Mouse (Mus musculus): ENCODE measurements at regions not wholly inside any gene's neighbourhood (a gene's known extent, or its start where the extent isn't known, plus 50 kb on each side); places are given as distances from the start of the nearest gene placed in this dataset.
"Not testable (repeated sequence)": the region's sequence is repeated elsewhere in the genome, so short reads cannot be mapped to it uniquely, and the experiment has no call there.

DNA sequence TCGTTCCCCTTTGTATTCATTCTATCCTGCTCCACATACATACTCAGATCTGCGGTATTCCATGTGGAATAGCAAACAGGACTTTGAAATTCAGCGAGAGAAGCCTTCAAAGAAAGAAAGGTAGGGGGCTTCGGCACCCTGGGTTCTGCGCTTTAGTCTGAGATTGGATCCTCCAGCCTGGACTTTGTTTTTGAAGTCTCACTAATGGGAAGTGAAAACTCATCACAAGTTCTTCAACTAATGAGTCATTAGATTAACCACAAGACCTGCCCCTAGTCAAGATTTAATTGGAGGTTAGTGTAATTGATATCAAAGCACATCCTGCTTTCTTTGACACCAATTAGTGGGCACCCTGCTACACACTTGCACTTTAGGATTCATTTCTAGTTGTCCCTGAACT lies 492.5 kb upstream of the Zfp960 start:
- DNase-seq (ENCODE audit: low spot score), result no peak

DNA sequence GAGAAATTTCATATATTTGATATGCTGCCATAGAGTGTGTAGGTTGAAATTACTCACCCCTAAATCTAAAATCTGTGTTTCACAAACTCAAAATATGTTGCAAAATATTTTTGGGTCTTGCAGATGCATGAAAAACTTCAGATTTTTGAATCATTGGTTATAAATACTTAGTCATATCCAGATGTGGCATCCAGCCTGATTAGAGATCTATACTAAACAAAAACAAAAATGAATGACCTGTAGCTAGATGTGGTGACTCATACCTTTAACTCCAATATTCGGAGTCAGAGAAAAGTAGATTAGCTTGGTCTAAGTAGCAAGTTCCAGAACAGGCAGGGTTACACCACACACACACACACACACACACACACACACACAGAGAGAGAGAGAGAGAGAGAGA lies 475.1 kb upstream of the Zfp960 start:
- DNase-seq (ENCODE audit: low spot score), result no peak

- DNase-seq (ENCODE audit: low spot score), result no peak
These were observed 464.2 kb upstream of the Zfp960 start for GRCm38 (mm10) chr17:16599671-16600070.

- no peak for DNase-seq (ENCODE audit: low spot score)
These were observed 451.4 kb upstream of the Zfp960 start for GRCm38 (mm10) chr17:16612405-16612979.

- no peak for DNase-seq (ENCODE audit: low spot score)
These were observed 441.9 kb upstream of the Zfp960 start for GRCm38 (mm10) chr17:16621931-16622556.

DNA sequence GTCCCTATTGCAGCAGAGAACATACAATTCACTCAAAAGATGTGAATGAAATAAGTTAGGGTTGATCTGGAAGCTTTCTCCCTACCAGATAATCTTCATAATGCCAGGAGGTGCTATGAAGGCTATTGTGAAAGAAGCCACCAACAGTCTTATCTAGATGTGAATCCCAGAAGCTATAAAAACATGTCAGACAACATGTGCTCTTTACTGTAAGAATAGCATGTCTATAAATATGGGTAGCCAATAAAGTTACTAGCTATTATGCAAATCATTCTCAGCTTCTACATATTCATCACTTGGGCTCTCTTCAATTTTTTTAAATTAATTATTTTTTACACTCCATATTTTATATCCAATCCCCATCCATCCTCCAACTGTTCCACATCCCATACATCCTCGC lies 434.1 kb upstream of the Zfp960 start:
- DNase-seq (ENCODE audit: low spot score), result no peak

- no peak for DNase-seq (ENCODE audit: low spot score)
These were observed 430.5 kb upstream of the Zfp960 start for GRCm38 (mm10) chr17:16633426-16633825.

- no peak for DNase-seq (ENCODE audit: low spot score)
These were observed 426.4 kb upstream of the Zfp960 start for GRCm38 (mm10) chr17:16637463-16637862.

DNA sequence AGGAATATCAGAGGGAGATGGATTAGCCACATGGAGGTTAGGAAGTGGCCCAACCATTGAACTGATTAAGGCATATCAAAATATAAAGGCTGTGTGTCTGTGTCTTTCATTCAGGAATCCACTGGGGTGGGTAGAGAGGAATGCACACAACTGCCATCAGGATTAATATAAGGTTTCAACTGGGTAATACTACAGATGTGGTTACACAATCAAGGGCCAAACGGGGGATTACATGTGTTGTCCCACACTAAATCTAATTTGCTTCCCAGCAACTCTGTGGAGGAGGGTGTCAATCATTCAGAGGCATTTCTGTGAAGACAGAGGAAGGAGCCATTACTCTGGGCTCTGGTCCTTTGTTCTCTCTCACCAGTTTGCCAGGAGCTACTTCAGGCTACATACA lies 416.0 kb upstream of the Zfp960 start:
- no peak for DNase-seq (ENCODE audit: low spot score)

- DNase-seq (ENCODE audit: low spot score), result no peak
These were observed 398.7 kb upstream of the Zfp960 start for GRCm38 (mm10) chr17:16665253-16665652.

DNA sequence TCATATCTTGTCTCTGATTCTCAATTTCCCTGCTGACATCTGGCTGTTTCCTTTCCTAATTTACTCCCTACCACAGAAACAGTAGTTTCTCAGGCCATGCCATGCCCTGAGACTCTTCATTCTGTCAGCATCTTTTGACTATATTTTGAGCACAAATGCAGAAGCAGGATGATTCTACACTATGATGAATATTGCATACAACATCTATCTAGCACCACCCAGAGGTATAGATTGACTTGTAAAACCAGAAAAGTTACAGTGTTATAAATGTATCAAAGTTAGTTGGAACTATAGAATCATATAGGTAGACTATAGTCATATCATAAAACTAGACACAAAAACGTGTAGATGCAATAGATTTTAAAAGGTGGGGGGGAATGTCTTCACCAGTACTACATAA lies 396.3 kb upstream of the Zfp960 start:
- no peak for DNase-seq (ENCODE audit: low spot score)

GRCm38 (mm10) chr17:16704199-16704598 lies 359.7 kb upstream of the Zfp960 start:
- no peak for DNase-seq (ENCODE audit: low spot score)

DNA sequence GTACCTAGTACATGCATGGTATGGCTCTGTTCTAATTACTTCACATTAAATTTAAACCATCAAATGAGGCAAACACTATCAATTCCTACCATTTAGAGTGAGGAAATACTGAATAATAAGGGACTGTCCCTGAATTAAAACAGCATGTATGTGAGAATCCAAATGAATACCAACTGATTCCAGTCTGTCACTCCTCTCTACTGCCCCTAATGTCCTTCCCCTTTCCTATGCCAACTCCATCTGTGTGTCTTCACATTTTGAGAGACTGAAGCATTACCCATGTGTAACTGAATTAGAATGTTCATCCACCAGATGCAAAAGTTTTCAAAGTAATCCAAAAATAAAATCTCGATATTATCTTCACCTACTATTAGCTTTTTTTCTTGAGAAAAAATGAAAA lies 358.0 kb upstream of the Zfp960 start:
- no peak for DNase-seq (ENCODE audit: low spot score)

DNA sequence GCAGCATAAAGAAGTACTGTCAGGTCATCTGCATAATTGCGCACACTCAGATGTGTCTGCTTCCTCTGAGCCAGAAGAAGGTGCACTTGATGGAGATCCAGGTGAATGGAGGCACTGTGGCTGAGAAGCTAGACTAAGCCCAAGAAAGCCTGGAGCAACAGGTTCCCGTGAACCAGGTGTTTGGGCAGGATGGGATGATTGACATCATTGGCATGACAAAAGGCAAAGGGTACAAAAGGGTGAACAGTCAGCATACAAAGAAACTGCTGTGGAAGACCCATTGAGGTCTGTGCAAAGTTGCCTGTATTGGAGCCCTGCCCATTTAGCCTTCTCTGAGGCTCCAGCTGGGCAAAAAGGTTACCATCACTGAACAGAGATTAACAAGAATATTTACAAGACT lies 337.0 kb upstream of the Zfp960 start:
- DNase-seq (ENCODE audit: low spot score), result no peak

DNA sequence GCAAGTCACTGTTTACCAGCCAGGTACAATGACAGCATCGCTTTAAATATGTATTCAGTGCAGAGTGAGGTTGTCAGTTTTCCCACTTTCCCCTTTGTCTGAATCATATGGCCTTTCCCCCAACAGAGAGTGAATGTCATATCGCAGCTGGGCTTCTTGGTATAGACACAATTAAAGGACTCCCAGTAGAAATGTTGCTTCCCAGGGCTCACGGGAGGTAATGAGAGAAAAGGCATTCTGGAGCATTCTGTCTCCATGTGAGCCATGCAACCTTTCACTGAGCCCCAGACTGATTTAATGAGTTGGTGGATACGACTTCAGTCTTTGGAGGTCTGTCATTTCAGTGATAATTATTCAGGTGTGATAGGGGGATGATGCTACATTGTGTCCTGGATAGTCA lies 310.8 kb upstream of the Zfp960 start:
- DNase-seq (ENCODE audit: low spot score), result no peak

GRCm38 (mm10) chr17:16770587-16770986 lies 293.3 kb upstream of the Zfp960 start:
- DNase-seq (ENCODE audit: low spot score), result not testable (repeated sequence)

DNA sequence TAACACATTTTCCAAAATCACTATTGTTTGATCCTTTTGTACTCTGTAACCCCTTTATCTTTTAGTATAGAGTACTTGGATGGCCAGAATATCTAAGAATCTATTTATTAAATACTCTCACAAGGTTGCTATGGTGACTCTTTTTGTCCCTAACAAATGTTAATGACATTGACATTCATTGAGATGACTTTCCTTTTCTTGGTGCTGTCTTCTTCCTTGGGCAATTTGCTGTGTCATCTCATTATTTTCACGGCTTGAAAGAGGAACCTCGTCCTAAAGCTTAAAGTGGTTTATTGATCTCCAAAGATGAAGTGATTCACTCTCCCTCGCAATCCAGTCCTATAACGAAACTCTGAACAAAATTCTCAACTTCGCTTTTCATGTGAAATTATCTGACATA lies 265.6 kb upstream of the Zfp960 start:
- no peak for DNase-seq (ENCODE audit: low spot score)

GRCm38 (mm10) chr17:16804986-16805385 lies 258.9 kb upstream of the Zfp960 start:
- DNase-seq (ENCODE audit: low spot score), result no peak

DNA sequence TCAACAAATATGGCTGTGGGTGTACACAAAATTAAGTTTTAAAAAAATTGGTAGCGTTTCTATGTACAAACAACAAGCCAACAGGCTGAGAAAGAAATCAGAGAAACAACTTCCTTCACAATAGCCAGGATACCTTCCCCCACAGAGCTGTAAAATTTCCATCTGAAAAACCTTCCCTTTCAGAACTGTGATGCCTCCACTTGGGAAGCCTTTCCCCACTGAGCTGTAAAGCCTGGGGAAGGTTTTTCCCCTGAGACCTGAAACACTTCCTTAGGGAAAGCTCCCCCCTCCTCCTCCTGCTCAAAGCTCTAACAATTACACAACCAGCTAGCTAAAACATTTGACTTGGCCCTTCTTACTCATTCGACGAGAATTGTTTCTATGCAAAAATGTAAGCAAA lies 245.5 kb upstream of the Zfp960 start:
- DNase-seq (ENCODE audit: low spot score), result no peak

- no peak for DNase-seq (ENCODE audit: low spot score)
These were observed 242.2 kb upstream of the Zfp960 start for GRCm38 (mm10) chr17:16821716-16822115.

DNA sequence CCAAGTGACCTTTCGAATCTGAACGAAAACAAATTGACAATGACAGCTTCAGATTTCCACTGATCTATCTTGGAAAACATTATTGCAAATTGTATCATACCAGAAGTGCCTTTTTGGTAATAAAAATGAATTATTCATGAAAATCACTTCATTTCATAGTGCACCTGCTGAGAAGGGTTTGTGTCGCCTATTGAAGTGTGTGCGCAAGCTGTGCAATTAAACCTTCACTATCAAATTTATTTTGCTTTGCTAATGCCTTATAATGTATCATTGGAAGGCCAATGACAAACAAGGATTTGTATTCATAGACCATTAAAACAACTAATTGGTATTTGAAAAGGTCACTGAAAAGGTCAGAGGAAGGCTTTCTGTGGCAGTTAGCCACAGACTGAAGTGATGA lies 224.8 kb upstream of the Zfp960 start:
- DNase-seq (ENCODE audit: low spot score), result no peak

GRCm38 (mm10) chr17:16860771-16861170 lies 203.1 kb upstream of the Zfp960 start:
- DNase-seq (ENCODE audit: low spot score), result no peak

DNA sequence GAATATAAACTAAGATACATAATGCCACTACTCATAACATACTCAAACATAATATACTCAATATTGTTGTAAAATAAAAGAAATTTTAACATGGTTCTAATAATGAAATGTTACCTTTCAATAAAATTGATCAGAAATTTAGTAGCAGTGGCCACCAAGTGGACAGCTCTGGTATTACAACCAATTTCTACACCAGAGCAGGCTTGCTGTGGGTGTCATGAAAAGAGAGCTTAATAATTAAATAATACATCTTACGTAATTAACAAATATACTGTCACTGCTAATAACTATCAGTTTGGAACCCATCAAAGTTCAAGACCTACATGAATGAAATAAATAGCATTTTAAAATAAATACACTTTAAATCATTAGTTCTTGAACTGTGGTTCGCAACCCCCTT lies 163.1 kb upstream of the Zfp960 start:
- DNase-seq (ENCODE audit: low spot score), result no peak

DNA sequence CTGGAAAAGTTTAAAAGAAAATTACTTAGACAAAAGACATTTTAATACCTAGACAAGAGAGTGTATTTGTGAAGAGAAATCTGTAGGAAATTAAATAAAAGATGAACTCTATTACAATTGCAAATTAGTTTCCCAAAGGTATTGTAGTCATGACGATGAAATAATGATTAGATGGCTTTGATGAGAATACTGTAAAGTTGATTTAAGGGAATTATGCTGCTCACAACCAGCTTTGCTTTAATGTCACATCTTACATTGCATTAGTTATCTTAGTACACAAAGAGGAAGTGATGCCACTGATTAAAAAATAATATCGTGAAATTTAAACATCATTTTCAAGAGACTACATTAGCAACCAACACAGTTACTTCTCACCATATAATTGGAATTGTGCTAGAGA lies 145.7 kb upstream of the Zfp960 start:
- no peak for DNase-seq (ENCODE audit: low spot score)
